Mouse (Mus musculus): ENCODE measurements at regions not wholly inside any gene's neighbourhood (a gene's known extent, or its start where the extent isn't known, plus 50 kb on each side); places are given as distances from the start of the nearest gene placed in this dataset.

GRCm38 (mm10) chr1:119189461-119190066 is 136.1 kb upstream of the Gli2 start:
- peak; percentile 30 for DNase-seq

- DNase-seq = no peak
Measured at GRCm38 (mm10) chr1:119187301-119187700, 133.9 kb upstream of the Gli2 start.

GRCm38 (mm10) chr1:119186856-119187255 is 133.4 kb upstream of the Gli2 start:
- DNase-seq = peak; percentile 26

GRCm38 (mm10) chr1:119183558-119184270 is 130.3 kb upstream of the Gli2 start:
- DNase-seq = no peak

GRCm38 (mm10) chr1:119173030-119173756 is 119.8 kb upstream of the Gli2 start:
- no peak for DNase-seq

- DNase-seq = no peak
Measured at GRCm38 (mm10) chr1:119167443-119167842, 114.0 kb upstream of the Gli2 start.

GRCm38 (mm10) chr1:119166286-119166685 is 112.9 kb upstream of the Gli2 start:
- DNase-seq = no peak

GRCm38 (mm10) chr1:119164811-119165210 is 111.4 kb upstream of the Gli2 start:
- DNase-seq = no peak

- DNase-seq = peak; percentile 23
Measured at GRCm38 (mm10) chr1:119163846-119164245, 110.4 kb upstream of the Gli2 start.

- no peak for DNase-seq
Measured at GRCm38 (mm10) chr1:119163114-119163740, 109.8 kb upstream of the Gli2 start.

GRCm38 (mm10) chr1:119161751-119162150 is 108.3 kb upstream of the Gli2 start:
- DNase-seq = no peak

- DNase-seq = no peak
Measured at GRCm38 (mm10) chr1:119160354-119160753, 106.9 kb upstream of the Gli2 start.

- no peak for DNase-seq
Measured at GRCm38 (mm10) chr1:119157171-119157700, 103.8 kb upstream of the Gli2 start.

- no peak for DNase-seq
Measured at GRCm38 (mm10) chr1:119153619-119154018, 100.2 kb upstream of the Gli2 start.

- no peak for DNase-seq
Measured at GRCm38 (mm10) chr1:119152776-119153175, 99.4 kb upstream of the Gli2 start.

- DNase-seq = no peak
Measured at GRCm38 (mm10) chr1:119147506-119147905, 94.1 kb upstream of the Gli2 start.

- DNase-seq = no peak
Measured at GRCm38 (mm10) chr1:119143808-119144207, 90.4 kb upstream of the Gli2 start.

- DNase-seq = no peak
Measured at GRCm38 (mm10) chr1:119129039-119129438, 75.6 kb upstream of the Gli2 start.

- DNase-seq = no peak
Measured at GRCm38 (mm10) chr1:119125561-119125960, 72.1 kb upstream of the Gli2 start.

- DNase-seq = no peak
Measured at GRCm38 (mm10) chr1:119124798-119125197, 71.4 kb upstream of the Gli2 start.

GRCm38 (mm10) chr1:119124063-119124462 is 70.6 kb upstream of the Gli2 start:
- DNase-seq = no peak

- no peak for DNase-seq
Measured at GRCm38 (mm10) chr1:119123402-119123801, 70.0 kb upstream of the Gli2 start.

GRCm38 (mm10) chr1:119122975-119123374 is 69.6 kb upstream of the Gli2 start:
- no peak for DNase-seq

Measured in adrenal gland, postnatal 10 days (tissue).